Mouse (Mus musculus): ENCODE results near the gene Pias3.

DNA sequence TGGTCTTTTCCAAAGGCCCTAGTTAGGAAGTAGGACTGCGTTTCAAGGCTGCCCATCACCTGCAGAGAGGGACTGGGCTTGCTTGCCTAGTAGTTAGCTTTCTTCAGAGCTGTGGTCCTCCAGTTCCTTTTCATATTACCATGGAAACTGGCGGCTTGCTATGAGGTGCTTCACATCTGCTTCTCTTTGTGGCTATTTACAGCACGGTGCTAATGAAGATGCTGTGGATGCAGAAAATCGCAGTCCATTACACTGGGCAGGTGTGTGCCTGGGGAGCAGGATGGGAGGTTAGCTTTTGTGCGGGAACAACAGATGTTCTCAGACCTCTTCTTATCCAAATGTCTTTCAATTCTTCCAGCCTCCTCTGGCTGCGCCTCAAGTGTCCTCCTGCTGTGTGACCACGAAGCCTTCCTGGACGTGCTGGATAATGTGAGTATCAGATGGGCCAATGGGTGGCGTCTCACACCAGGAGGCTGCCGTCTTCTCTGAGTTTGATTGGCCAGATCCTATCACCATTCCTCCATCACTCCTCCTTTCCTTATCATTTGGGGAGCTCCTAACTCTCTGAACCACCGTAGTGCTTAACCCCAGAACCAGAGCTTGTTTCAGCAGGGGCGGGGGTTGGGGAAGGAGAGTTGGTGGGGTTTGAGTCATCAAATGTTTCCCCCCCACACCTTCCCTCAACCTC is 15.8 kb upstream of the Pias3 start:
- TF ChIP-seq GATA1 (IDR thresholded peaks at IDR 0.05; ENCODE audit: borderline replicate concordance, low read length), result no peak
- no peak for TF ChIP-seq CTCF (IDR thresholded peaks at IDR 0.05; ENCODE audit: low read depth, low read length)
- no peak for TF ChIP-seq POLR2AphosphoS5 (IDR thresholded peaks at IDR 0.05; ENCODE audit: insufficient replicate concordance, low read depth, low read length)
- no peak for TF ChIP-seq TAL1 (conservative IDR thresholded peaks at IDR 0.05; ENCODE audit: low read depth, low read length)

Measured in G1E (cell line).